Mouse (Mus musculus): Measurements from ENCODE around the gene Atp6v1g3.
A peak's percentile ranks its signal among the peaks of the same experiment; 100 is the strongest.

The Atp6v1g3 gene

GRCm38 (mm10) chr1:138273438-138273837 is at the start of gene Atp6v1g3:
Atp6v1g3 (plus strand) TSS chr1:138273738.
- DNase-seq (ENCODE audit: low read depth): no peak

- DNase-seq (ENCODE audit: low read depth): peak; percentile 61
Observed at GRCm38 (mm10) chr1:138233051-138233450, 40.5 kb upstream of the Atp6v1g3 start.

- no peak for DNase-seq (ENCODE audit: low read depth)
Observed at GRCm38 (mm10) chr1:138237252-138237651, 36.3 kb upstream of the Atp6v1g3 start.

- DNase-seq (ENCODE audit: low read depth): no peak
Observed at GRCm38 (mm10) chr1:138243947-138244346, 29.6 kb upstream of the Atp6v1g3 start.

- no peak for DNase-seq (ENCODE audit: low read depth)
Observed at GRCm38 (mm10) chr1:138244485-138244884, 29.1 kb upstream of the Atp6v1g3 start.

GRCm38 (mm10) chr1:138245103-138245502 is 28.4 kb upstream of the Atp6v1g3 start:
- DNase-seq (ENCODE audit: low read depth): no peak

GRCm38 (mm10) chr1:138245533-138245932 is 28.0 kb upstream of the Atp6v1g3 start:
- DNase-seq (ENCODE audit: low read depth): no peak

GRCm38 (mm10) chr1:138246438-138247164 is 26.9 kb upstream of the Atp6v1g3 start:
- DNase-seq (ENCODE audit: low read depth): no peak

GRCm38 (mm10) chr1:138247699-138248483 is 25.6 kb upstream of the Atp6v1g3 start:
- DNase-seq (ENCODE audit: low read depth): peak; percentile 53

GRCm38 (mm10) chr1:138248770-138249169 is 24.8 kb upstream of the Atp6v1g3 start:
- DNase-seq (ENCODE audit: low read depth): peak; percentile 54

GRCm38 (mm10) chr1:138250951-138251350 is 22.6 kb upstream of the Atp6v1g3 start:
- DNase-seq (ENCODE audit: low read depth): peak; percentile 43

- DNase-seq (ENCODE audit: low read depth): no peak
Observed at GRCm38 (mm10) chr1:138256172-138256789, 17.3 kb upstream of the Atp6v1g3 start.

GRCm38 (mm10) chr1:138258758-138259157 is 14.8 kb upstream of the Atp6v1g3 start:
- DNase-seq (ENCODE audit: low read depth): peak; percentile 67

GRCm38 (mm10) chr1:138261520-138261919 is 12.0 kb upstream of the Atp6v1g3 start:
- DNase-seq (ENCODE audit: low read depth): no peak

- no peak for DNase-seq (ENCODE audit: low read depth)
Observed at GRCm38 (mm10) chr1:138262408-138262807, 11.1 kb upstream of the Atp6v1g3 start.

- no peak for DNase-seq (ENCODE audit: low read depth)
Observed at GRCm38 (mm10) chr1:138267465-138268055, 6.0 kb upstream of the Atp6v1g3 start.

- DNase-seq (ENCODE audit: low read depth): no peak
Observed at GRCm38 (mm10) chr1:138274930-138275329, 1.4 kb downstream of the Atp6v1g3 start.

- peak; percentile 85 for DNase-seq (ENCODE audit: low read depth)
Observed at GRCm38 (mm10) chr1:138275859-138276258, 2.3 kb downstream of the Atp6v1g3 start.

GRCm38 (mm10) chr1:138281139-138281538 is 7.6 kb downstream of the Atp6v1g3 start:
- no peak for DNase-seq (ENCODE audit: low read depth)

- no peak for DNase-seq (ENCODE audit: low read depth)
Observed at GRCm38 (mm10) chr1:138282413-138283141, 9.0 kb downstream of the Atp6v1g3 start.

- DNase-seq (ENCODE audit: low read depth): peak; percentile 67
Observed at GRCm38 (mm10) chr1:138287665-138288064, 14.1 kb downstream of the Atp6v1g3 start.

- DNase-seq (ENCODE audit: low read depth): peak; percentile 76
Observed at GRCm38 (mm10) chr1:138288721-138289120, 15.2 kb downstream of the Atp6v1g3 start.
